Mouse (Mus musculus) myocyte (in vitro differentiated cells): ENCODE measurements around the gene Epb41l4b. TPM values are rescaled to one million over a fixed set of nuclear protein-coding genes. Genes with fewer than 3 reads are reported as not detected.

Experiments used
- H3K27me3 ChIP-seq: one replicate; pipeline ENCODE4 v1.6.1; 2011; ENCODE audit not compliant: control insufficient read depth, insufficient read depth, insufficient read length
- H3K36me3 ChIP-seq: one replicate; pipeline ENCODE4 v1.6.1; 2011; ENCODE audit not compliant: control insufficient read depth, insufficient read depth
- H3K4me2 ChIP-seq: one replicate; pipeline ENCODE4 v1.6.1; 2011; ENCODE audit warnings: low read depth, control low read depth
- H3K4me3 ChIP-seq: one replicate; pipeline ENCODE4 v1.5.1; 2011; ENCODE audit warnings: mild to moderate bottlenecking, control low read depth, moderate library complexity
- H3K79me2 ChIP-seq: one replicate; pipeline ENCODE4 v1.6.1; 2011; ENCODE audit not compliant: control insufficient read depth, insufficient read depth
- H3ac ChIP-seq: one replicate; pipeline ENCODE4 v1.6.1; 2011; ENCODE audit not compliant: control insufficient read depth, insufficient read length
- CEBPB ChIP-seq: IDR thresholded peaks from 2 replicates; pipeline ENCODE4 v1.6.1; 2011; ENCODE audit warnings: mild to moderate bottlenecking, moderate library complexity; ENCODE audit not compliant: poor library complexity, insufficient read depth, severe bottlenecking
- E2F4 ChIP-seq: IDR thresholded peaks from one replicate; pipeline ENCODE4 v1.6.1; 2011; ENCODE audit warnings: mild to moderate bottlenecking, control low read depth, moderate library complexity; ENCODE audit not compliant: insufficient read depth
- MAX ChIP-seq: IDR thresholded peaks from one replicate; pipeline ENCODE4 v1.6.1; 2011; ENCODE audit warnings: low read depth, mild to moderate bottlenecking, control low read depth
- MYOD1 ChIP-seq, 3 experiments: IDR thresholded peaks; one replicate each; pipeline ENCODE4 v1.6.1; 2011; ENCODE audit warnings: control low read depth in 2 of 3, low read depth in 2 of 3, mild to moderate bottlenecking in 2 of 3, moderate library complexity in 1 of 3; ENCODE audit not compliant: insufficient read length in 2 of 3, control insufficient read depth in 1 of 3
- MYOG ChIP-seq, 3 experiments: IDR thresholded peaks; one replicate each; pipeline ENCODE4 v1.6.1; 2011; ENCODE audit warnings: control low read depth in 2 of 3, low read depth in 2 of 3, mild to moderate bottlenecking in 2 of 3; ENCODE audit not compliant: insufficient read length in 2 of 3, control insufficient read depth in 1 of 3, insufficient read depth in 1 of 3
- POLR2A ChIP-seq: IDR thresholded peaks from one replicate; pipeline ENCODE4 v1.6.1; 2011; ENCODE audit warnings: low read depth, mild to moderate bottlenecking, control low read depth, moderate library complexity; ENCODE audit not compliant: insufficient read length
- POLR2AphosphoS2 ChIP-seq: IDR thresholded peaks from one replicate; pipeline ENCODE4 v1.6.1; 2011; ENCODE audit warnings: low read depth, control low read depth; ENCODE audit not compliant: insufficient read length
- REST ChIP-seq: IDR thresholded peaks from one replicate; pipeline ENCODE4 v1.6.1; 2011; ENCODE audit warnings: mild to moderate bottlenecking, control low read depth, moderate library complexity; ENCODE audit not compliant: insufficient read depth, insufficient read length
- SRF ChIP-seq: IDR thresholded peaks from one replicate; pipeline ENCODE4 v1.6.1; 2011; ENCODE audit warnings: low read depth; ENCODE audit not compliant: control insufficient read depth, insufficient read length
- TCF12 ChIP-seq: IDR thresholded peaks from one replicate; pipeline ENCODE4 v1.6.1; 2011; ENCODE audit warnings: mild to moderate bottlenecking, control low read depth; ENCODE audit not compliant: poor library complexity, insufficient read depth, severe bottlenecking
- TCF3 ChIP-seq: IDR thresholded peaks from one replicate; pipeline ENCODE4 v1.6.1; 2011; ENCODE audit warnings: low read depth, control low read depth; ENCODE audit not compliant: insufficient read length
- USF1 ChIP-seq: IDR thresholded peaks from one replicate; pipeline ENCODE4 v1.6.1; 2011; ENCODE audit warnings: low read depth, mild to moderate bottlenecking, control low read depth, moderate library complexity
- polyA plus RNA-seq: library from polyadenylated mRNA; unstranded; fragments of >200 nt; fragmentation: generic; extraction: Trizol; gene quantifications from one replicate; pipeline ENCODE4 v1.2.1, GENCODE M21; 2012; ENCODE audit warnings: missing spikeins

Gene Epb41l4b
- polyA plus RNA-seq, 1 experiment: 0.31 TPM

DNA sequence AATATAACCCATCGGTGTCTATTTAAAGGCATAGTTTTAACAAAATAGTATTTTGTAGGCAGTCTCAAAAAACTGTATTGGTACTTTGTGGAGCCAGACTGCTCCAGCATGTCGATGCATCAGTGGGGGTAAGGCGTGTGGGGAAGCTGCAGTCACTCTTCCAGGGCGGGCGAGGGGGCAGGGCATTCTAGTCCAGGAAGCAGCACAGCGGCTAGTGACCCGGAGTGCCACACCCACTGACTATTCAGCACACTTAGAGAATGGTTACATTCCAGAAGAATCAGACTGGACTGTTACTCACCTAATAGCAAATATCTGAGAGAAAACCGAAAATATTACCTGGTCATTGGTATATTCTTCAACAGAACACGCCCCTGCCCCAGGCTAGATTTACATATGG lies 185.7 kb downstream of the Epb41l4b start:
- TF ChIP-seq MAX (no peak), TCF3 (no peak), POLR2A (no peak), USF1 (no peak), E2F4 (no peak), REST (no peak)
- Histone ChIP-seq H3K4me2 (no peak overlapping the region), H3K27me3 (no peaks in the 10 kb centered on the region), H3K36me3 (no peaks in the 10 kb centered on the region), H3K4me3 (no peak overlapping the region), H3ac (no peak overlapping the region), H3K79me2 (no peaks in the 10 kb centered on the region)

DNA sequence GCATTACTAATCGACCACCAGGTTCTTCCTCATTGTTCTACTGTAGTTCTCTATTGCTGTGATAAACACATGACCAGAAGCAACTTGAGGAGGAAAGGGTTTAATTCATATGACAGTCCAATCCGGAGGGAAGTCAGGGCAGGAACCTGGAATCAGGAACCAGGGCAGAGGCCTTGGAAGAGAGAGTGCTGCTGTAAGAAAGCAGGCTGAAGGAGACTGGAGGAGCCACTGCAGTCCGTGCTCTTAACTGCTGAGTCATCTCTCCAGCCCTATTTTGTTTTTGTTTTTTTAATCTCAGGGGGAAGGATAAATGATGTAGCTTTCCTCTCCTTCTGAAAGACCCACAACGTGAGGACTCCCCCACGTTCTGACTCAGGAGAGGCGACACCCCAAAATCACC lies 190.0 kb downstream of the Epb41l4b start:
- H3ac ChIP-seq: no peak overlapping the region
- no peak overlapping the region for H3K4me3 ChIP-seq
- no peaks in the 10 kb centered on the region for H3K36me3 ChIP-seq
- no peak for TF ChIP-seq MYOG (IDR thresholded peaks at IDR 0.05; ENCODE audit: control insufficient read depth in 1 of 3, insufficient read depth in 1 of 3, insufficient read length in 2 of 3, low read depth in 2 of 3)
- no peak for TF ChIP-seq CEBPB
- TF ChIP-seq TCF3: no peak
- TF ChIP-seq TCF12: no peak
- TF ChIP-seq USF1: no peak
- no peak for TF ChIP-seq REST
- no peak for TF ChIP-seq POLR2AphosphoS2
- no peak for TF ChIP-seq MAX
- no peak for TF ChIP-seq E2F4
- TF ChIP-seq MYOD1 (IDR thresholded peaks at IDR 0.05; ENCODE audit: control insufficient read depth in 1 of 3, insufficient read length in 2 of 3, low read depth in 2 of 3): no peak
- TF ChIP-seq SRF: no peak
- no peak for TF ChIP-seq POLR2A
- H3K4me2 ChIP-seq: no peak overlapping the region
- no peaks in the 10 kb centered on the region for H3K79me2 ChIP-seq
- no peaks in the 10 kb centered on the region for H3K27me3 ChIP-seq

DNA sequence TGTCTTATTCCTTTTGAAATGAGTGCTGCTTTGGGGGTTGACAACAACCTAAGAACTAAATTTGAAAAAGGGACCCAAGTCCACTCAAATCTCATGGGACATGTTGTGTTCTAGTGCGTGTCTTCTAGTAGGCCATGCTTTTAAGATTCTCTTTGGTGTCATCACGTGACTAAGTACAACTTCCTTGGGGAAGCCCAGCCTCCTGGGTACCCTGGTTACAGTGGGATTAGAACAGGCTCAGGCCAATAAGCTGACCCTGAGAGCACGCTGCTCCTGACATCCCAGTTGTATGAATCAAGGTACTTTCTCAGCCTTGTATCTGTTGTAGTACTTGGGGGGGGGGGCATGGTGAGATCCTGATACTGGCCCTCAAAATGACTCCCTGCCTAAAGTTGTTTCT lies 191.5 kb downstream of the Epb41l4b start:
- no peak overlapping the region for H3K4me3 ChIP-seq
- no peak for TF ChIP-seq TCF12
- no peak for TF ChIP-seq TCF3
- no peak for TF ChIP-seq POLR2A
- TF ChIP-seq MAX: no peak
- TF ChIP-seq SRF: no peak
- no peaks in the 10 kb centered on the region for H3K79me2 ChIP-seq
- no peaks in the 10 kb centered on the region for H3K36me3 ChIP-seq
- no peak overlapping the region for H3K4me2 ChIP-seq
- H3ac ChIP-seq: no peak overlapping the region
- no peaks in the 10 kb centered on the region for H3K27me3 ChIP-seq

DNA sequence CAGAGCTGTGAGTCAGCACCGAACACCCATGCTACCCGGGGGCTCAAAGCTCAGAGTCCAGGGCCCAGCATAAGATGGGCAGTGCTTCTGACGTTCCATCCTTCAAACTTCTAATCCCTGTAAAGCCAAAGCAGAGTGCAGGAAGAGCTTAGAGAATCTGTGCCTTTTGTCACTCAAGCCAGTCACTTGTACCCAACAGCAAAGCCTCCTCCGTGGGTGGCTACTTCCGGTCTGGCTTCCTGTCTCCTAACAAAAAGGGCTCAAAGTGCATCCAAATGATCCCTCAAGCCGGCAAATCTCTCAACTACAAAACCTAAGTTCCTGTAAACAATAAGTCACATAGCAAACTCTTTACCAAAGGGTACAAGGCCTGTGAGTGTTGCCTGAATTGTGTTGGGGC lies 193.7 kb downstream of the Epb41l4b start:
- Histone ChIP-seq H3ac (no peak overlapping the region), H3K27me3 (no peaks in the 10 kb centered on the region), H3K79me2 (peaks cover 21% of the 10 kb centered on the region), H3K4me3 (no peak overlapping the region), H3K4me2 (no peak overlapping the region), H3K36me3 (no peaks in the 10 kb centered on the region)
- TF ChIP-seq REST: no peak
- no peak for TF ChIP-seq POLR2AphosphoS2
- no peak for TF ChIP-seq E2F4
- TF ChIP-seq TCF3: no peak
- no peak for TF ChIP-seq POLR2A

DNA sequence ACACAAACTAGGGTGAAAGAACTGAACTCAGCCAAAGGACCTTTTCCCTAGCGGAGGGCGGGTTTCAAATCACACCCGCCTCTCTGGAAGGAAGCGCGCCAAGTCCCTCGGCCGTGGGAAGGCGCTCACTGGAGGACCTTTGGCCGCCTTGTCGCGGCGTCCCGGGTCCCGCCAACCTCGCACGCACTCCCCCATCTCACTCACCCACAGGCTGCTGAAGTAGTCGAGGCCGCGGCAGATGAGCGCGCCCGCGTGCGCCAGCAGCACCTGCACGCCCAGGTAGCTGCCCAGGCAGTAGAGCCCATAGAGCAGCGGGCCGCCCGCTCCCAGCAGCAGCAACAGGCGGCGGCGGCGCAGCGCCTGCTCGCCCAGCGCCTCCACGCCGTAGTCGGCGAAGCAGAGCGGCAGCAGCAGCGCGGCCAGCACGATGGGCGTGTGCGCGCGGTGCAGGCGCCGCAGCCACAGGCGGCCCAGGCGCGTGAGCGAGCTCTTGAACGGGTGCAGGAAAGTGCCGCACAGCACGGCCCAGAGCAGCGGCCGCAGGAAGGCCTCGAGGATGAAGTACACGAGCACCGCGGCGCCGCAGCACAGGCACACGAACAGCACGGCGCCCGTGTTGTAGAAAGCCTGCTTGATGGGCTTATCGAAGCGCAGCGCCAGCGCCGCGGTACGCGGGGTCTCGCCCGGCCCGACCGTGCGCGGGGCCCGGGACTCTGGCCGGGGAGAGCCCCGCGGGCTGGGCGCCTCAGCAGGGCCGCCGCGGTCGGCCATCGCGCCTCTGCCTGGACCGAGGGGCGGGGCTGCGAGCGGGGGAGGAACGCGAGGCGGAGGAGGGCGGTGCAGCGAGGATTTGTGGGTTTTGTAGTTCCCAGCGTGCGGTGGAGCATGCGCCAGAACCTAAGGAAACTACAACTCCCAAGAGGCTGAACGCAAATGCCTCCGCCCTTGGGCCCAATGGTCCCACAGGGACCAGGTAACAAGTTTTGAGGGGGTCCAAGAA lies 196.3 kb downstream of the Epb41l4b start, which contains the start of gene Tmem245:
TSS of gene Tmem245 (minus strand) at position 797 of the 1,000 bp plus-strand sequence.
- Histone ChIP-seq H3K79me2 (peaks cover 46% of the 10 kb centered on the region), H3K4me3 (peak within 1 kb of the TSS; percentile 43), H3K36me3 (no peaks in the 10 kb centered on the region), H3K27me3 (no peaks in the 10 kb centered on the region), H3K4me2 (peak within 1 kb of the TSS; percentile 98), H3ac (peak within 1 kb of the TSS; percentile 45)
- TF ChIP-seq POLR2A (peak; percentile 71), MYOD1 (IDR thresholded peaks at IDR 0.05; ENCODE audit: control insufficient read depth in 1 of 3, insufficient read length in 2 of 3, low read depth in 2 of 3) (peak in 1 of 3 experiments; percentile 65), POLR2AphosphoS2 (peak; percentile 61), MYOG (IDR thresholded peaks at IDR 0.05; ENCODE audit: control insufficient read depth in 1 of 3, insufficient read depth in 1 of 3, insufficient read length in 2 of 3, low read depth in 2 of 3) (peak in 2 of 3 experiments; percentile 14 to 19), MAX (peak; percentile 37), REST (no peak), E2F4 (no peak)
